Mouse (Mus musculus) CD4-positive, CD25-positive, alpha-beta regulatory T cell, adult 4 months (primary cell): ENCODE results near the gene Ankrd13a. TPM values are rescaled to one million over a fixed set of nuclear protein-coding genes. Genes with fewer than 3 reads are reported as not detected.
A peak's percentile ranks its signal among the peaks of the same experiment; 100 is the strongest.

ENCODE experiments used
- ATAC-seq: one replicate; pipeline ENCODE4 v1.8.0; 2017
- polyA plus RNA-seq, 2 experiments: library from polyadenylated mRNA; unstranded; fragments of 100-300 nt; shearing (Covaris generic); gene quantifications; one replicate each; pipeline ENCODE4 v1.2.1; 2017

The Ankrd13a gene
- polyA plus RNA-seq, 2 experiments from 2014 or later: 13.9 to 23.3 TPM

GRCm38 (mm10) chr5:114801049-114801448 lies 26.6 kb downstream of the Ankrd13a start:
- ATAC-seq: no peak

- no peak for ATAC-seq
Measured at GRCm38 (mm10) chr5:114801841-114802240, 27.4 kb downstream of the Ankrd13a start.

DNA sequence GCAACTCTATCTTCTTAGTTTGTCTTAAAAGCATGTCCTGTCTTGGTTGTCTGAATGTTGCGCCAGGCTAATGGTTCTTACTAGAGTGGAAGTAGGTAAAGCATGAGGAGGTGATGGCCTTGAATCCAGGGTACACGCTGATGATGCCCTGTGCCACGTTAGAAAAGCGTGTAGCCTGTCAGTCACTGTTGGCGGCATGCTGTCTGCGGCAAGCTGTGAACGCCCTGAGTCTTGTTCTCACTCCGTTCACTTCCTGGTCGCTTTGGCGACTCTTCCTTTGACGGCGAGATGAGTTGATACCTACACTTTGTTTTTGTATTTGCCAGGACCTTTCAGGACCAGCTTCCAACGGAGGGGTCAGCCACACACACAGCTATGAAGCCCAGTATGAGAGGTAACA lies 28.8 kb downstream of the Ankrd13a start:
- no peak for ATAC-seq

GRCm38 (mm10) chr5:114804335-114804734 lies 29.9 kb downstream of the Ankrd13a start:
- no peak for ATAC-seq

- ATAC-seq: no peak
Measured at GRCm38 (mm10) chr5:114804958-114805357, 30.5 kb downstream of the Ankrd13a start.

- ATAC-seq: peak; percentile 96
Measured at GRCm38 (mm10) chr5:114805436-114806350, 31.2 kb downstream of the Ankrd13a start.

GRCm38 (mm10) chr5:114806636-114807035 lies 32.2 kb downstream of the Ankrd13a start:
- ATAC-seq: no peak

DNA sequence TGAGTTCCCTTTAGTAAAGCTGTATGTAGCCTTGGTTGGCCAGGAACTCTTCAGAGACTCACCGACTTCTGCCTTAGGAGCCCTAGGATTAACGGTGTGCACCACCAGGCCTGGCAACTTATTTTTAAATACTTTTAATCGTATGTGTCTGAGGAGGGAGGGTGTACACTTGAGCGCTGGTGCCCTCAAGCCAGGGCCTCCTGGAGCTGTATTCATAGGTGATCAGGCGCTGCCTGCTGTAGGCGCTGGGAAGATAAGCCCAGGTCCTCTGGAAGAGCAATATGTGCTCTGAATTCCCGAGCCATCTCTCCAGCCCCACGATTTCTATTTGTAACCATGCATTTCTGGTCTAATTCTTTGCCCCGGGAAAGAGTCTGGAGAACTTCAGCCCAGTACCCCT lies 32.6 kb downstream of the Ankrd13a start:
- ATAC-seq: no peak

- ATAC-seq: no peak
Measured at GRCm38 (mm10) chr5:114807468-114807867, 33.0 kb downstream of the Ankrd13a start.

- ATAC-seq: no peak
Measured at GRCm38 (mm10) chr5:114807893-114808292, 33.4 kb downstream of the Ankrd13a start.

- no peak for ATAC-seq
Measured at GRCm38 (mm10) chr5:114808385-114808784, 33.9 kb downstream of the Ankrd13a start.

- ATAC-seq: no peak
Measured at GRCm38 (mm10) chr5:114809181-114809756, 34.8 kb downstream of the Ankrd13a start.

DNA sequence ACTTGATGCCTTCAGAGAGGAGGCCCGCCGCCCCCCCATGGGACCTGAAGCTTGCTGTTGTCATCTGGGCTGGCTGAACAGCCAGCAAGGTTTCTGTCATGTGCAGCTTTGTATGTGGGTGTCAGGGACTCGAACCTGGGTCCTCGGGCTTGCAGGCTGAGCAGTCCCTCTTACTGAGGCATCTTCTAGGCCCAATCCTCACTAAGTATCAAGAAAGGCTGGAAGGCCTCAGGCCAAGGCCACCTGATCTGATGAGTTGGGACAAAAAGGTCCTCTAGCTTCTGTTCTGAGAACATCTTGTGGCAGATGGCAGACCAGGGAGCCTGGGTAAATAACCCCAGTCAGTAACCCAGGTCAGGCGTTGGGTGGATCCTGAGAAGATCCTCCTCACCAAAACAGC lies 35.3 kb downstream of the Ankrd13a start:
- no peak for ATAC-seq

DNA sequence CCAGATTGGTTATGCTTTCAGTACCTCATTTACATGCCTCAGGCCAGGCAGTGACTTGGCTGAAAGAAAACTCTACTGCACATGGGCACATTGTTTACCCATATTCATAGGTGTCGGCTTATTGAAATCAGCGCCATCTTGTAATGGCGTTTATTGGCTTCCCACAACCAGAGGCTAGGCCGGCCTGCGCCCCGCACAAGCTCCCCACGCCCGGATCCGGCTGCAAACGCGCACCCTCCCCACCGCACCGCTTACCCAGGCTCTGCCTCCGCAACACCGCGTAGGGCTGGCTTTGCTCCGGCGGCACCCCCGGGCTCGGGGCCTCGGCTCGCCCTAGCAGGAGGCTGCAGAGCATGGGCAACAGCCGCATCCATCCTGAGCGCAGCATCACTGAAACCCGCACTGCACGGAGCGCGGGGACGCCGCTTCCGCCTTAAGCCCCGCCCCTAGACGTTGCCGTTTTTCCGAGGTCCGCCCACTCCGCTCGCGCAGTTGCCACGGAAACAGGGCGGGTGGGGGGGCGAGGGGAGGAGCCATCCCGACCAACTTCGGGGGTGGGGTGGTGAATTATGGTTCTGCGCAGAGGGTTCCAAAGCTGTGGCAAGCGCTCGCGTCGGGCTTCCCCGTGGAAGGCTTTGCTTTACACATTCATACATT lies 39.2 kb downstream of the Ankrd13a start:
- ATAC-seq: peak; percentile 99

- no peak for ATAC-seq
Measured at GRCm38 (mm10) chr5:114816599-114816998, 42.1 kb downstream of the Ankrd13a start.

GRCm38 (mm10) chr5:114818124-114818523 lies 43.6 kb downstream of the Ankrd13a start:
- no peak for ATAC-seq

GRCm38 (mm10) chr5:114822796-114823688 lies 48.6 kb downstream of the Ankrd13a start, which contains the start of gene 1500011B03Rik:
TSS of gene 1500011B03Rik (minus strand) at chr5:114823468.
- peak; percentile 59 for ATAC-seq

DNA sequence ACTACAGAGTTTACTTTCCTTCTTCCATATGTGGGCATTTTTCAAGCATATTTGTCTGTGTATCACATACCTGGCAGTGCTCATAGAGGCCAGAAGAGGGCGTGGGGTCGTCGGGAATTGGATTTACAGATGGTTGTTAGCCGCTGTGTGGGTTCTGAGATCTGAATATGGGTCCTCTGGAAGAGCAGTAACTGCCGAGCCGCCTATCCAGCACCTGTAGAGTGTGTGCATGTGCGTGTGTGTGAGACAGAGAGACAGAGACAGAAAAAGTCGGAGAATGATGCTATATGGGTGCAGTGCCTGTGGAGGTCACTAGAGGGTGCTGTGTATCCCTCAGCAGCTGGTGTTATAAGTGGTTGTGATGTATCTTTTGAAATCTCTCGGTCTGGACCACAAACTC lies 49.7 kb downstream of the Ankrd13a start:
- peak; percentile 48 for ATAC-seq

DNA sequence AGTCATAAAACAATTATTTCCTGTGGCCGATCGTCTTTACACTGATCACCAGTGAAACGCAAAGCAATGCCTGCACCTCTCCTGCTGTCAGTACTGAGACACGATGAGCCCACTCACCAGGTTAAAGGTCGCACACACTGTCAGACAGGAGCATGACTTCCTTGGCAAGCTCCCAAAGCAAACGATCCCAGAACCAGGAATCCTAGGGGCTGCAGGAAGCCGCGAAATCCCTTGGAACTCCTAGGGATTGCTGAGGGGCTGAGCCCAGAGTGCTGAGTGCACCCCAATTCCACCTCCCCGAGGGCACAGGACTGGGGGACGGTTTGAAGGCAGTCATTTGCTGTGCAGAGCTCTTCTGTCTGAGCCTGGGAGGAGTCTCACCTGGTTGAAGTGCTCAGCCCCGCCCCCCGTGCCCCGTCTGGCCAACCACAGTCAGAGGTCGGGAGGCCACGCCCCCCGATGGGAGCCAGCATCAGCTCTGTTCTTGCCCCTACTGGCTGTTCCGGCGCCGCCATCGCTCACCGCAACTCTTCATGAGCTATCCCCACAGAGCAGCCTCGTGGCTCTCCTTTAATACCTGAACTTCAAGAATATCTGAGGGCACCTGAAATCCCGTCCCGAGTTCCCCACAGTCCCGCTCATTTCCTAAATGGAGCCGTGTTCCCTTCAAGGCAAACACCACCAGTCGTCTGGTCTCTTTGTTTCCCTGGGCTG lies 51.7 kb downstream of the Ankrd13a start:
- peak; percentile 87 for ATAC-seq

- ATAC-seq: no peak
Measured at GRCm38 (mm10) chr5:114827427-114827826, 53.0 kb downstream of the Ankrd13a start.

DNA sequence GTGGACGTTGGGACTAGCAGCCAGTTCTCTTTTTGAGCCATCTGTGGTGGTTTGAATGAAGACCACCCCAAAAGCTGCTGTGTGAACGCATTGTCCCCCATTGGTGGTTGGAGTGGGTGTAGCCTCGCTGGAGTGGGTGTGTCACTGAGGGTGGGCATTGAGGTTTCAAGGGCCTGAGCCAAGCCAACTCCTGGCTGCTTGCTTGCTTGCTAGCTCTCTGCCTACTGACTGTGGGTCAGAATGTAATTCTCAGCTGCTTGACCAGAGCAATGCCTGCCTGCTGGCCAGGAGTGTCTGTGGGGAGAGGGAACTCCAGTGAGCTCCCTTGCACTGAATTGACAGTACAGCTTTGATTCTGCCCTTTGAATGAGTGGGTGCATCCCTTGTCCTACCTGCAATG lies 55.3 kb downstream of the Ankrd13a start:
- ATAC-seq: no peak

- no peak for ATAC-seq
Measured at GRCm38 (mm10) chr5:114836886-114837285, 62.4 kb downstream of the Ankrd13a start.
